Mouse (Mus musculus) embryonic fibroblast, embryonic 13.5 days (primary cell): ENCODE results near the gene G430095P16Rik.

ENCODE experiments used
- CTCF ChIP-seq: IDR thresholded peaks from 2 replicates; pipeline ENCODE4 v1.5.1; 2011; ENCODE audit warnings: mild to moderate bottlenecking, control low read depth, low read length, moderate library complexity, borderline replicate concordance; ENCODE audit not compliant: insufficient read depth
- POLR2A ChIP-seq: IDR thresholded peaks from 2 replicates; pipeline ENCODE4 v1.6.1; 2011; ENCODE audit warnings: low read depth, mild to moderate bottlenecking, control low read depth, low read length, moderate library complexity

GRCm38 (mm10) chr8:84734680-84735079 is 11.9 kb downstream of the G430095P16Rik start:
- no peak for TF ChIP-seq CTCF
- no peak for TF ChIP-seq POLR2A
